8 mouse cellular contexts compared by ENCODE assay signal in genomic region chr14:45657641-45658611, GRCm38 (mm10). TPM values are rescaled to one million over a fixed set of nuclear protein-coding genes. Genes with fewer than 3 reads are reported as not detected.
DNase-seq lines count a peak whose midpoint lies in the region; ATAC-seq lines count a peak whose summit lies in the region.

Gene Ddhd1 (minus strand): TSS chr14:45658143.

- peak within 1 kb of the TSS; percentile 96 for H3K4me3 ChIP-seq in hindbrain, embryonic 15.5 days

- H3K9me3 ChIP-seq in hindbrain, embryonic 15.5 days: no peaks in the 10 kb centered on the region

- H3K9ac ChIP-seq in hindbrain, embryonic 15.5 days: peak within 1 kb of the TSS; percentile 96

- under 1% methylated on average over 98 of the region's 123 CpGs for WGBS in hindbrain, embryonic 15.5 days

- H3K27me3 ChIP-seq in hindbrain, embryonic 15.5 days: no peaks in the 10 kb centered on the region

- peak within 1 kb of the TSS; percentile 84 for H3K4me2 ChIP-seq in hindbrain, embryonic 15.5 days

- no peaks in the 10 kb centered on the region for H3K36me3 ChIP-seq in hindbrain, embryonic 15.5 days

- peak; percentile 95 for ATAC-seq in hindbrain, embryonic 15.5 days (ENCODE audit: low FRiP score, low read depth)

- peaks cover 43% of the 10 kb centered on the region for H3K4me1 ChIP-seq in hindbrain, embryonic 15.5 days (replicated peaks)

- H3K27ac ChIP-seq in hindbrain, embryonic 15.5 days (replicated peaks): peak within 1 kb of the TSS; percentile 96

- peak; percentile 86 for DNase-seq in R1 (ENCODE audit: low read depth, low spot score)
- DNase-seq in cerebellum, postnatal 25 days: peak; percentile 90 to 93
- peak; percentile 81 to 89 for DNase-seq in frontal cortex, postnatal 36 days (ENCODE audit: low spot score in 2 of 2)
- peak; percentile 78 for DNase-seq in left cerebral cortex, adult 11 months (ENCODE audit: low spot score)
- DNase-seq in lung, postnatal 4 days: peak; percentile 91 to 93
- peak; percentile 83 for DNase-seq in retina, postnatal 7 days (ENCODE audit: low read depth, low spot score)
- peak; percentile 78 for DNase-seq in urinary bladder, adult 2 months (ENCODE audit: low spot score)

RNA-seq across cellular contexts. Expression of gene Ddhd1, which starts in this region (rescaled TPM):
- polyA plus RNA-seq in hindbrain, embryonic 15.5 days (2015; fragmentation: Nextera tagmentation; extraction: Ambion mirVana): 19.8 and 21.2 TPM in 2 replicates
- polyA plus RNA-seq in urinary bladder, adult 2 months (2012; rRNA removed): 21.5 and 22.3 TPM in 2 replicates

Comparison
In these comparisons a context has a peak if more than half of its experiments do, and no peak if none do; other contexts are left out.
1. Peak in every context shown above with its lines: DNase-seq, ATAC-seq, H3K4me3 ChIP-seq and H3K27ac ChIP-seq.